Mouse (Mus musculus) forebrain, embryonic 13.5 days (tissue): ENCODE data around the gene Bloc1s1. TPM values are rescaled to one million over a fixed set of nuclear protein-coding genes. Genes with fewer than 3 reads are reported as not detected.

Source experiments
- ATAC-seq: fragments of 200-750 bp; cut with Nextera tagmentation; 2 replicates; pipeline ENCODE4 v1.8.0; 2017
- H3K27ac ChIP-seq: fragments of 300-500 bp; sonication (generic); 2 replicates; pipeline ENCODE4 v1.5.1; 2015; ENCODE audit warnings: inconsistent platforms, mild to moderate bottlenecking, moderate library complexity
- H3K27me3 ChIP-seq: fragments of 300-500 bp; sonication (generic); 2 replicates; pipeline ENCODE4 v1.6.1; 2015; ENCODE audit warnings: mild to moderate bottlenecking, inconsistent platforms
- H3K36me3 ChIP-seq: fragments of 300-500 bp; sonication (generic); 2 replicates; pipeline ENCODE4 v1.6.1; 2015; ENCODE audit warnings: mild to moderate bottlenecking, inconsistent platforms; ENCODE audit not compliant: poor library complexity, severe bottlenecking
- H3K4me1 ChIP-seq: fragments of 300-500 bp; sonication (generic); 2 replicates; pipeline ENCODE4 v1.6.1; 2015; ENCODE audit warnings: inconsistent platforms
- H3K4me2 ChIP-seq: fragments of 300-500 bp; sonication (generic); 2 replicates; pipeline ENCODE4 v1.6.1; 2015; ENCODE audit warnings: inconsistent platforms, mild to moderate bottlenecking, moderate library complexity
- H3K4me3 ChIP-seq: fragments of 300-500 bp; sonication (generic); 2 replicates; pipeline ENCODE4 v1.5.1; 2015; ENCODE audit warnings: mild to moderate bottlenecking, inconsistent platforms
- H3K9ac ChIP-seq: fragments of 300-500 bp; sonication (generic); 2 replicates; pipeline ENCODE4 v1.6.1; 2015; ENCODE audit warnings: mild to moderate bottlenecking, inconsistent platforms
- H3K9me3 ChIP-seq: fragments of 300-500 bp; sonication (generic); replicated peaks from 2 replicates; pipeline ENCODE4 v1.6.1; 2016; ENCODE audit warnings: inconsistent platforms
- WGBS: fragments of 180-500 bp; shearing (Covaris S2); methylation state at CpG from one replicate; pipeline ENCODE4 v1.1.7; 2015; 5-methylcytosine and 5-hydroxymethylcytosine counted together
- polyA plus RNA-seq: library from polyadenylated mRNA; unstranded; fragments of >200 nt; fragmentation: Nextera tagmentation; extraction: Ambion mirVana; gene quantifications from 2 replicates; pipeline ENCODE4 v1.2.1, GENCODE M21; 2015

The Bloc1s1 gene
- 241 and 243 TPM in 2 replicates for polyA plus RNA-seq

GRCm38 (mm10) chr10:128923935-128924334 is at the start of gene Bloc1s1:
Gene Bloc1s1 (minus strand): TSS chr10:128924035.
- no peak for ATAC-seq
- H3K9ac ChIP-seq, result peak within 1 kb of the TSS; percentile 84
- 74% methylated on average over 9 of the region's 9 CpGs for WGBS
- H3K4me2 ChIP-seq, result peak within 1 kb of the TSS; percentile 71
- H3K27ac ChIP-seq, result peak within 1 kb of the TSS; percentile 93
- 0 out of 2 replicates have a peak, but pooled peaks cover 11% of the 10 kb centered on the region for H3K36me3 ChIP-seq
- H3K9me3 ChIP-seq, result no peaks in the 10 kb centered on the region
- H3K4me3 ChIP-seq, result peak within 1 kb of the TSS; percentile 81
- peaks cover 38% of the 10 kb centered on the region for H3K4me1 ChIP-seq
- H3K27me3 ChIP-seq, result peaks cover 14% of the 10 kb centered on the region; the same call in 1 of the 2 replicates

DNA sequence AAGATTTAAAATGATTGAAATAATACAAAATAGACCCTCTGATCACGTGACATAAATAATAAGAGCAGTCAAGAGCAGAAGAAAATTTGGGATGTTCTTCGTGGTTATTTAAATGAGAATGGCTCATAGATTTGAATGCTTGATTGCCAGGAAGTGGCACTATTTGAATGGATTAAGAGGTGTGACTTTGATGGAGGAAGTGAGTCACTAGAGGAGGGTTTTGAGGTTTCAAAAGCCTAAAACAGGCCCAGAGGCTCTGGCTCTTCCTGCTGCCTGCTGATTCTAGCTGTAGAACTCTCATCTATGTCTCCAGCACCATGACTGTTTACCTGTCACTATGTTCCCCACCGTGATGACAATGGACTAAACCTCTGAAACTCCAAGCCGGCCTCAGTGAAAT is 49.0 kb upstream of the Bloc1s1 start:
- H3K4me2 ChIP-seq, result no peak overlapping the region

DNA sequence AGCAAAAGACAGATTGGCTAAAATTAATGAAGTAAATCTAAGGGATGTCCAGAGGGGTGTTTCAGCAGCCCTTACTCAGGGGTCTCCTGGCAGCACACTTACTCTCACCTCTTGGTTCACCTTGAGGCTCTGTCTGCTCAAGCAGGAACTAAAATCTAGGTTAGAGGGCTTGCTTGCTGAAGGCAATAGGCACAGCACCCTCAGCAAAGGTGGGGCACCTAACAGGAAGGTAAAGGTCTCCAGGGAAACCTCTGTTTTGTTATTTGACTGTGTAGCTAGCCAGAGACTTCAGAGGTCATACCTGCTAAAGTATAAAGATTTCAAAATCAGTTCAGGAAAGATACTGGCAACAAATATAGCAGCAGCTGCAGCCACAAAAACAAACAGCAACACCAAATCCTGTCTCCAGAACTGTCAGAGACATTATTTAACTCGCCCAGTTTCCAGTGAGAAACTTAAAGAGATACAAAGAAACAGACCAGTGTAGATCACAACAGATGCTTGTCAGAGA is 47.0 kb upstream of the Bloc1s1 start:
- no peak overlapping the region for H3K27ac ChIP-seq
- ATAC-seq, result no peak
- H3K27me3 ChIP-seq, result no peaks in the 10 kb centered on the region
- no peak overlapping the region for H3K9ac ChIP-seq
- H3K4me3 ChIP-seq, result no peak overlapping the region
- H3K36me3 ChIP-seq, result no peaks in the 10 kb centered on the region
- 39% methylated on average over 1 of the region's 1 CpGs for WGBS
- H3K9me3 ChIP-seq, result no peaks in the 10 kb centered on the region
- no peaks in the 10 kb centered on the region for H3K4me1 ChIP-seq
- no peak overlapping the region for H3K4me2 ChIP-seq

More for the DNA sequence above, 49.0 kb upstream of the Bloc1s1 start:
- H3K4me1 ChIP-seq, result no peaks in the 10 kb centered on the region
- no peak for ATAC-seq
- no peaks in the 10 kb centered on the region for H3K36me3 ChIP-seq
- no peak overlapping the region for H3K4me3 ChIP-seq
- H3K27ac ChIP-seq, result no peak overlapping the region
- H3K9ac ChIP-seq, result no peak overlapping the region
- WGBS, result 81% methylated on average over 4 of the region's 4 CpGs
- H3K27me3 ChIP-seq, result no peaks in the 10 kb centered on the region
- H3K9me3 ChIP-seq, result no peaks in the 10 kb centered on the region

DNA sequence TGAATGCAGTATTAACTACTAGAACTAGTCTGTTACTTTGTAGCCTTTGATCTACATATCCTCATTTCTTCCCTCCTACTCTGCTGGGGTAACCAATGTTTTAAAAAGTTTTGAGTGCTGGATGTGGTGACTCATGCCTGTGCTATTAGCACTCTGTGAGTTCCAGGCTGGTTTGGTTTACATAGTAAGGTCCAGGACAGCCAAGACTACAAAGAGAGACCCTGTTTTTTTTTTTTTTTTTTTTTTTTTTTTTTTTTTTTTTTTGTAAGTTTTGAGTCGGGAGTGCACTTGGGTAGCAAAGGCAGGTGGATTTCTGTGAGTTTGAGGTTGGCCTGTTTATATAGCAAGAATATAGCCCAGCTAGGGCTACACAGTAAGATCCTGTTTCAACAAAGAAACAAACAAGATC is 44.5 kb upstream of the Bloc1s1 start:
- WGBS, result 44% methylated on average over 1 of the region's 1 CpGs
- ATAC-seq, result no peak

DNA sequence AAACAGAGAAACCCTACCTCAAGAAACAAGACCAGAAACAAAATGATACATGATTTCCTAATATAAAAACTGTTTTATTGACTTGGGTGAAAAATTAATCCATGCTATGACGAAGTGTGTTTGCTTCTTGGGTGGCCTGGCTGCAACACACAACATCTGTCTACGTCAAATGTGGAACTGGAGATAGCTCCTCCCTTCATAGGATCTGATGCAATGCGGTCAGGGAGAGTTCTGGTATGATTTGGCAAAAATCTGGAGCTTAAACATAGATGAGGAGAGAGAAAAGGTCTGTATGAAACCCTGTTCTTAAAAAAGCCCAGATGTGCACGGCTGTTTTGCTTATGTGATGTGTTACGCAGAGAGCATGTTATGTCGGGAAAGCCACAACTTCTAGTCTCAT is 42.0 kb upstream of the Bloc1s1 start:
- no peaks in the 10 kb centered on the region for H3K9me3 ChIP-seq
- H3K27me3 ChIP-seq, result no peaks in the 10 kb centered on the region
- WGBS, result 84% methylated on average over 6 of the region's 6 CpGs
- no peak overlapping the region for H3K9ac ChIP-seq
- H3K4me2 ChIP-seq, result no peak overlapping the region
- H3K4me3 ChIP-seq, result no peak overlapping the region
- H3K27ac ChIP-seq, result no peak overlapping the region
- no peaks in the 10 kb centered on the region for H3K36me3 ChIP-seq
- H3K4me1 ChIP-seq, result no peaks in the 10 kb centered on the region
- no peak for ATAC-seq

More for the DNA sequence above, 44.5 kb upstream of the Bloc1s1 start:
- Histone ChIP-seq H3K9ac (no peak overlapping the region), H3K27me3 (no peaks in the 10 kb centered on the region), H3K9me3 (no peaks in the 10 kb centered on the region), H3K27ac (no peak overlapping the region), H3K4me1 (no peaks in the 10 kb centered on the region), H3K4me2 (no peak overlapping the region), H3K4me3 (no peak overlapping the region), H3K36me3 (no peaks in the 10 kb centered on the region)

GRCm38 (mm10) chr10:128964961-128965360 is 41.1 kb upstream of the Bloc1s1 start:
- H3K4me2 ChIP-seq, result no peak overlapping the region
- H3K4me3 ChIP-seq, result no peak overlapping the region
- no peaks in the 10 kb centered on the region for H3K9me3 ChIP-seq
- no peaks in the 10 kb centered on the region for H3K36me3 ChIP-seq
- H3K27ac ChIP-seq, result no peak overlapping the region
- WGBS, result 69% methylated on average over 2 of the region's 2 CpGs
- no peak for ATAC-seq
- no peak overlapping the region for H3K9ac ChIP-seq
- H3K27me3 ChIP-seq, result no peaks in the 10 kb centered on the region
- H3K4me1 ChIP-seq, result no peaks in the 10 kb centered on the region

- Histone ChIP-seq H3K4me3 (no peak within 1 kb of the TSS), H3K9me3 (no peaks in the 10 kb centered on the region), H3K4me2 (no peak within 1 kb of the TSS), H3K27ac (no peak within 1 kb of the TSS), H3K36me3 (no peaks in the 10 kb centered on the region), H3K27me3 (no peaks in the 10 kb centered on the region), H3K9ac (no peak within 1 kb of the TSS), H3K4me1 (no peaks in the 10 kb centered on the region)
- 86% methylated on average over 12 of the region's 12 CpGs for WGBS
- no peak for ATAC-seq
Observed at GRCm38 (mm10) chr10:128960590-128961584, 37.1 kb upstream of the Bloc1s1 start, which contains the start of gene Mettl7b. Gene Mettl7b (minus strand): TSS chr10:128960988.

DNA sequence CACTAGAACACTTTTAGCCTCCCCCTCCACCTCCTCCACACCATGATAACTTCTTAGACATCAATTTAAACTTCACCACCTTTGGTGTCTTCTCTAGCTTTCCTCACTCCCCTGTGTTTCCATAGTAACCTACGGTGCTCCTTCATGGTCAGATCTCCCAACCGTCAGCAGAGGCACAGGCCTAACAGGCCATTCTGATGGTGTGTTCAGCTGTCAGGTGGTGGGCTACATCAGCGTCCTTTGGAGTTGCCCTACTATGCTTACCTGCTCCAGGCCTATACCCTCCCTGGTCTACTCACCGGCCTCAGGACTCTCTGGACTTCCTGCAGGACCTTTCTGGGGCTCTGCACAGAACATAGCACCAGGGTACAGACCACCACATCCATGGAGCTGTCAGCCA is 36.3 kb upstream of the Bloc1s1 start:
- no peaks in the 10 kb centered on the region for H3K36me3 ChIP-seq
- H3K4me3 ChIP-seq, result no peak overlapping the region
- no peak overlapping the region for H3K27ac ChIP-seq
- no peak for ATAC-seq
- 84% methylated on average over 4 of the region's 4 CpGs for WGBS
- no peaks in the 10 kb centered on the region for H3K4me1 ChIP-seq
- no peak overlapping the region for H3K4me2 ChIP-seq
- H3K9ac ChIP-seq, result no peak overlapping the region
- H3K27me3 ChIP-seq, result no peaks in the 10 kb centered on the region
- H3K9me3 ChIP-seq, result no peaks in the 10 kb centered on the region

- Histone ChIP-seq H3K36me3 (no peaks in the 10 kb centered on the region), H3K4me3 (no peak overlapping the region), H3K27ac (no peak overlapping the region), H3K9me3 (no peaks in the 10 kb centered on the region), H3K9ac (no peak overlapping the region), H3K27me3 (no peaks in the 10 kb centered on the region), H3K4me2 (no peak overlapping the region), H3K4me1 (no peaks in the 10 kb centered on the region)
- no peak for ATAC-seq
- 83% methylated on average over 10 of the region's 10 CpGs for WGBS
Observed at GRCm38 (mm10) chr10:128958340-128958739, 34.5 kb upstream of the Bloc1s1 start.

DNA sequence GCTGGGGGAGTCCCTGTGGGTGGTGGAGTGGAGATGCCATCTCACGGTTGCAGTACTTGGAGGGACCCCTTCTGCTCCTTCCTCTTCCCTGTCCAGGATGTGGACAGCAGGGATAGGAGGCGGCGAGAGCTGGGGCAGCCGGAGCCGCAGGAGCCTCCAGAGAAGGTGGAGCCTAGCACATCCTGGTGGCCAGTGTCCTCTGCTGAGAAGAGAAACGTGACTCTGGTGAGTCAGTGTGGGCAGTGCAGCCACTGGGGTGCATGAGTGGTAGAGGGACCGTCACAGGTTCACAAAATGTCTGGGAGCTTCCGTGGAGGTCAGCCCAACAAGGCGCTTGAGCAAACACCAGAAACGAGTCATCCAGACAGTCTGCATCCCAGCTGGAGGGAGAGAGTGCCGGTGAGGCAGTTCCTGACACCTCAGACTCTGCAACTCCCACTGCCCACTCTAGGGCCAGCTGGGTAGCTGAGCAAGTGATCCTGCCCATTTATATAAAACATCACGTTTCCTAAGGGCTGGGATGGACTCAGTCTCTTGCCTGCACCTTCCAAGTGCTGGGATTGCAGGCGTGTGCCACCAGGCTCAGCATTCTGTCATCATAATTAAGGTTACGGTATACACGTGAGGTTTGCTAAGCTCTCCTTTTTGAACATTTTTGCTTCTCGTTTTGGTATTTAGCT is 26.5 kb upstream of the Bloc1s1 start:
- no peaks in the 10 kb centered on the region for H3K4me1 ChIP-seq
- no peaks in the 10 kb centered on the region for H3K27me3 ChIP-seq
- H3K9ac ChIP-seq, result no peak overlapping the region
- no peaks in the 10 kb centered on the region for H3K36me3 ChIP-seq
- H3K9me3 ChIP-seq, result no peaks in the 10 kb centered on the region
- no peak overlapping the region for H3K27ac ChIP-seq
- WGBS, result 71% methylated on average over 16 of the region's 16 CpGs
- ATAC-seq, result no peak
- H3K4me2 ChIP-seq, result no peak overlapping the region
- no peak overlapping the region for H3K4me3 ChIP-seq

DNA sequence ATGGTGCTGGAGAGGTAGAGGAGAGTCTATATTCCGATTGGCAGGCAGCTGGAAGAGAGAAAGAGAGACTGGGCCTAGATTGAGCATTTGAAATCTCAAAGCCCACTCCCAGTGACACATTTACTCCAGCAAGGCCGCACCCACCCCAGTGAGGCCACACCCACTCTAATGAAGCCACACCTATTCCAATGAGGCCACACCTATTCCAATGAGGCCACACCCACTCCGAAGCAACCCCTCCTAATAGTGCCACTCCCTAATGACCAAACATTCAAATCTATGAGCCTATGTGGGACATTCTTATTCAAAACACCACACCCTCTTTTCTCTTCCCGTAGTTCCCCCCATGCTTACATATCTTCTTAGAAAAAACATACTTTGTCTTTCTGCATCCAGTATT is 23.7 kb upstream of the Bloc1s1 start:
- WGBS, result 90% methylated on average over 4 of the region's 4 CpGs
- H3K27ac ChIP-seq, result no peak overlapping the region
- no peak overlapping the region for H3K4me3 ChIP-seq
- ATAC-seq, result no peak
- no peak overlapping the region for H3K9ac ChIP-seq
- H3K4me2 ChIP-seq, result no peak overlapping the region
- no peaks in the 10 kb centered on the region for H3K4me1 ChIP-seq
- no peaks in the 10 kb centered on the region for H3K9me3 ChIP-seq
- no peaks in the 10 kb centered on the region for H3K27me3 ChIP-seq
- no peaks in the 10 kb centered on the region for H3K36me3 ChIP-seq

DNA sequence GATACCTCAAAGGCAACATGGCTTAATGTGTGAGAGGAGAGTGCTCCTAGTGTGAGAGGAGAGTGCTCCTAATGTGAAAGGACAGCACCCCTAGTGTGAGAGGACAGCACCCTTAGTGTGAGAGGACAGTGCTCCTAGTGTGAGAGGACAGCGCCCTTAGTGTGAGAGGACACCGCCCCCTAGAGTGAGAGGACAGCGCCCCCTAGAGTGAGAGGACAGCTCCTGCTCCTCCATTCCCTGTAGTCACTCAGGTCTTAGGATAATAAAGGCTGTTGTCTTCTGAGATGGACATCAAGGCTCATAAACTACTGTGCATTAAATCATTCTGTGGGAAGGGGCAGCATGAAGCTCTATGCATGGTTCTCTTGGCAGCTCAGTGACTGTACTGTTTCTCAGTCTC is 21.8 kb upstream of the Bloc1s1 start:
- ATAC-seq, result no peak
- H3K9me3 ChIP-seq, result no peaks in the 10 kb centered on the region
- H3K27me3 ChIP-seq, result no peaks in the 10 kb centered on the region
- H3K4me2 ChIP-seq, result no peak overlapping the region
- H3K4me1 ChIP-seq, result no peaks in the 10 kb centered on the region
- no peak overlapping the region for H3K4me3 ChIP-seq
- 24% methylated on average over 3 of the region's 3 CpGs for WGBS
- no peak overlapping the region for H3K27ac ChIP-seq
- no peak overlapping the region for H3K9ac ChIP-seq
- no peaks in the 10 kb centered on the region for H3K36me3 ChIP-seq
